9 mouse cellular contexts compared by ENCODE assay signal in the genomic region with DNA sequence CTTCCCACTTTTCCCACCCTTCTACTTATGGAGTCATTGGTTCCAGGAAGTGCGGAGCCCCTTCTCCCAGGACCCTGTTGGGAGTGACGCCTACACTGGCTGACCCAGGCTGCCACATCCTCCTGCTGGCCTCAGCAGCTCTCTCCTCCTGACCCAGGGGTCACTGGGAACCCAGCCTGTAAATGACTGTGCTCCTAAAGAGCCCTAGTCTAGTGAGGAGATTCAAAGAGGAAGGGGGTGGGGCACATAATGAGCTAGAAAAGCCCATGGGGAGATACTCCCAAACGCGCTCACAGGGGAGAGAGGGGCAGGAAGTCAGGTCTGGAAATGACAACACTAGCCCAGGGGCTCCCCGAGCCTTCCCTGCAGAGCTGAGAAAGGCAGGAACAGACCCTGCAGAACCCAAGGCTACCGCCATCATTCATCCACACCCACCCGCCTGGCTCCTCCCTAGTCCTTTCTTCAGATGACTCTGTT. TPM values are rescaled to one million over a fixed set of nuclear protein-coding genes. Genes with fewer than 3 reads are reported as not detected.
DNase-seq lines count a peak whose midpoint lies in the region; ATAC-seq and TF ChIP-seq lines count a peak whose summit lies in the region.
"Had no signal": no experiment of that assay in that cellular context is flagged by ENCODE, and none has a peak within 500 bp of the region (broad histone marks: within the 10 kb centered on the region; RNA-seq: fewer than 3 reads in every experiment).

No protein-coding gene starts in this region.

- peak overlapping the region; percentile 72 for H3K27ac ChIP-seq in neural tube, embryonic 15.5 days (replicated peaks)

- H3K4me3 ChIP-seq in lung, adult 2 months (replicated peaks; ENCODE audit: extremely low read depth, low read depth, low read length), result peak overlapping the region; percentile 1
- H3K4me3 ChIP-seq in neural tube, embryonic 15.5 days (replicated peaks), result no peak overlapping the region

- H3K9me3 ChIP-seq in neural tube, embryonic 15.5 days (replicated peaks), result no peaks in the 10 kb centered on the region

- H3K36me3 ChIP-seq in neural tube, embryonic 15.5 days, result no peaks in the 10 kb centered on the region

- H3K27me3 ChIP-seq in neural tube, embryonic 15.5 days (replicated peaks), result no peaks in the 10 kb centered on the region

- TF ChIP-seq CTCF in lung, adult 2 months (IDR thresholded peaks at IDR 0.05; ENCODE audit: insufficient read depth, low read length), result no peak

- DNase-seq in thymus, postnatal 0 days (ENCODE audit: low spot score), result peak; percentile 24
- no peak for DNase-seq in thymus, adult 18-20 months
- peak; percentile 81 for DNase-seq in heart, adult 8-10 months (ENCODE audit: low spot score)
- DNase-seq in kidney, adult 18-20 months, result peak; percentile 40
- DNase-seq in lung, adult 2 months, result no peak
- DNase-seq in right cerebral cortex, postnatal 4 days, result no peak
- no peak for DNase-seq in testis, postnatal 10 days (ENCODE audit: low spot score)

- WGBS in lung, adult 2 months, result 16% methylated on average over 7 of the region's 7 CpGs
- WGBS in neural tube, embryonic 15.5 days, result 13% methylated on average over 7 of the region's 7 CpGs

- no peak for TF ChIP-seq POLR2A in lung, adult 2 months (IDR thresholded peaks at IDR 0.05; ENCODE audit: borderline replicate concordance, extremely low read depth, low read depth, low read length)

- H3K4me1 ChIP-seq in lung, adult 2 months (ENCODE audit: control insufficient read depth, insufficient read depth, low read length), result peaks cover 8% of the 10 kb centered on the region
- H3K4me1 ChIP-seq in neural tube, embryonic 15.5 days, result peaks cover 53% of the 10 kb centered on the region

- H3K4me2 ChIP-seq in neural tube, embryonic 15.5 days, result peak overlapping the region; percentile 44

- ATAC-seq in neural tube, embryonic 15.5 days (ENCODE audit: low FRiP score), result peak; percentile 46

- no peak overlapping the region for H3K9ac ChIP-seq in neural tube, embryonic 15.5 days (replicated peaks)

RNA-seq across cellular contexts. Expression of a gene that starts 17.9 kb away (rescaled TPM):
- polyA plus RNA-seq in thymus, postnatal 0 days (2015; fragmentation: Nextera tagmentation; extraction: Ambion mirVana), result 2.1 and 2.6 TPM in 2 replicates
- 1 to 10 TPM; 4.6 to 6.4 (median 5.7) TPM for total RNA-seq in heart, adult 8-10 months (2022)
- polyA plus RNA-seq in lung, adult 2 months (2012; rRNA removed), result 21.3 and 22.9 TPM in 2 replicates
- 14.8 and 15.0 TPM in 2 replicates for polyA plus RNA-seq in neural tube, embryonic 15.5 days (2015; fragmentation: Nextera tagmentation; extraction: Ambion mirVana)

RNA-seq across cellular contexts. Expression of a gene that starts 34.0 kb away (rescaled TPM):
- polyA plus RNA-seq in thymus, postnatal 0 days (2015; fragmentation: Nextera tagmentation; extraction: Ambion mirVana), result 27.9 and 29.0 TPM in 2 replicates
- total RNA-seq in heart, adult 8-10 months (2022), result 10 to 100 TPM in 3 of 4 experiments, 1 to 10 TPM in 1; 9.4 to 15.7 (median 13.7) TPM
- 10.9 and 11.5 TPM in 2 replicates for polyA plus RNA-seq in lung, adult 2 months (2012; rRNA removed)
- 44.8 and 45.3 TPM in 2 replicates for polyA plus RNA-seq in neural tube, embryonic 15.5 days (2015; fragmentation: Nextera tagmentation; extraction: Ambion mirVana)

RNA-seq across cellular contexts. Expression of a gene that starts 45.8 kb away (rescaled TPM):
- polyA plus RNA-seq in thymus, postnatal 0 days (2015; fragmentation: Nextera tagmentation; extraction: Ambion mirVana), result 2.3 and 2.7 TPM in 2 replicates
- total RNA-seq in heart, adult 8-10 months (2022), result not detected
- polyA plus RNA-seq in lung, adult 2 months (2012; rRNA removed), result 0.66 TPM in 1 of 2 replicates, not detected in the other
- polyA plus RNA-seq in neural tube, embryonic 15.5 days (2015; fragmentation: Nextera tagmentation; extraction: Ambion mirVana), result 2.0 and 3.5 TPM in 2 replicates
- total RNA-seq: left cerebral cortex, postnatal 10 days had no signal

RNA-seq across cellular contexts. Expression of a gene that starts 52.7 kb away (rescaled TPM):
- 335 and 367 TPM in 2 replicates for polyA plus RNA-seq in thymus, postnatal 0 days (2015; fragmentation: Nextera tagmentation; extraction: Ambion mirVana)
- 100 to 1,000 TPM; 683 to 751 (median 738) TPM for total RNA-seq in heart, adult 8-10 months (2022)
- 162 and 200 TPM in 2 replicates for polyA plus RNA-seq in lung, adult 2 months (2012; rRNA removed)
- 495 and 582 TPM in 2 replicates for polyA plus RNA-seq in neural tube, embryonic 15.5 days (2015; fragmentation: Nextera tagmentation; extraction: Ambion mirVana)

Comparison
In these comparisons a context has a peak if more than half of its experiments do, and no peak if none do; other contexts are left out.
1. DNase-seq: peak in thymus, postnatal 0 days (single experiment), heart, adult 8-10 months (single experiment) and kidney, adult 18-20 months (single experiment); none in thymus, adult 18-20 months (0 of 2), lung, adult 2 months (single experiment), right cerebral cortex, postnatal 4 days (single experiment) and testis, postnatal 10 days (single experiment).